Mouse (Mus musculus) c-Kit-negative CD71-positive TER-119-positive erythroid progenitor cells, embryonic 14.5 days (primary cell): Measurements from ENCODE around the gene Xaf1.

Experiments used
- DNase-seq: peaks from one replicate; pipeline ENCODE4 v3.0.0-alpha.2; 2013; ENCODE audit warnings: low read depth, low spot score

Gene Xaf1

GRCm38 (mm10) chr11:72301334-72301733, at the start of gene Xaf1:
Xaf1 (plus strand) TSS chr11:72301629.
- no peak for DNase-seq

- DNase-seq: no peak
Measured at GRCm38 (mm10) chr11:72255629-72256028, 45.8 kb upstream of the Xaf1 start.

GRCm38 (mm10) chr11:72256441-72256840, 45.0 kb upstream of the Xaf1 start:
- no peak for DNase-seq

- no peak for DNase-seq
Measured at GRCm38 (mm10) chr11:72265483-72265882, 35.9 kb upstream of the Xaf1 start.

GRCm38 (mm10) chr11:72266207-72266959, 35.0 kb upstream of the Xaf1 start:
- DNase-seq: no peak

GRCm38 (mm10) chr11:72266960-72267560, 34.4 kb upstream of the Xaf1 start, which contains the start of gene Slc13a5:
Slc13a5 (minus strand) TSS chr11:72267222.
- DNase-seq: no peak

GRCm38 (mm10) chr11:72271761-72272160, 29.7 kb upstream of the Xaf1 start:
- DNase-seq: no peak

GRCm38 (mm10) chr11:72273341-72273740, 28.1 kb upstream of the Xaf1 start:
- DNase-seq: no peak

- no peak for DNase-seq
Measured at GRCm38 (mm10) chr11:72281143-72281851, 20.1 kb upstream of the Xaf1 start.

GRCm38 (mm10) chr11:72281852-72282400, 19.5 kb upstream of the Xaf1 start:
- DNase-seq: no peak

GRCm38 (mm10) chr11:72283486-72284224, 17.8 kb upstream of the Xaf1 start:
- no peak for DNase-seq

GRCm38 (mm10) chr11:72284532-72285182, 16.8 kb upstream of the Xaf1 start:
- DNase-seq: no peak

GRCm38 (mm10) chr11:72285971-72286480, 15.4 kb upstream of the Xaf1 start:
- DNase-seq: no peak

- DNase-seq: no peak
Measured at GRCm38 (mm10) chr11:72286651-72287050, 14.8 kb upstream of the Xaf1 start.

- DNase-seq: no peak
Measured at GRCm38 (mm10) chr11:72287126-72287525, 14.3 kb upstream of the Xaf1 start.

GRCm38 (mm10) chr11:72287543-72287942, 13.9 kb upstream of the Xaf1 start:
- no peak for DNase-seq

GRCm38 (mm10) chr11:72293116-72293515, 8.3 kb upstream of the Xaf1 start:
- DNase-seq: no peak

- no peak for DNase-seq
Measured at GRCm38 (mm10) chr11:72302230-72302629, 801 bp downstream of the Xaf1 start.

- DNase-seq: no peak
Measured at GRCm38 (mm10) chr11:72307461-72307860, 6.0 kb downstream of the Xaf1 start.

- DNase-seq: no peak
Measured at GRCm38 (mm10) chr11:72308982-72309381, 7.6 kb downstream of the Xaf1 start.

GRCm38 (mm10) chr11:72310491-72310890, 9.1 kb downstream of the Xaf1 start:
- DNase-seq: no peak
